Mouse (Mus musculus): ENCODE results near the gene Gbf1.

DNA sequence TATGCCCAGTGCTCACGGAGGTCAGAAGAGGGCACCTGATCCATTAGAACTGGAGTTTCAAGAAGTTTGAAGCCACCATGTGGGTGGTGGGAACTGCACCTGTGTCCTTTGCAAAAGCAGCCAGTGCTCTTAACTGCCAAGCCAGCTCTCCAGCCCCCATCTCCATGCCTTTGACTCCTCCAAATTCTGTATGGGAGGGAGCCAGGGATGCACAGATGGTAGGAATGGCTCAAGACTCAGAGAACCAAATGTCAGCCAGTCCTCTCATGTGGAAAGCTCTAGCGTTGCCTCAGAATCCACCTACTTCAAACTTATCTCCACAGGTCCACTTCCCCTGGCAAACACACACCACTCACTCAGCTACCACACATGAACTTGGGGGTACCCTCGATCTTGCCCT lies 181.6 kb downstream of the Gbf1 start:
- TF ChIP-seq CTCF (IDR thresholded peaks at IDR 0.05; ENCODE audit: low read depth) (no peak), EP300 (IDR thresholded peaks at IDR 0.05; ENCODE audit: low read depth) (no peak)

Data from liver, postnatal 0 days (tissue).